ENCODE assay signal across 10 mouse cellular contexts in genomic region chr8:105339886-105340635, GRCm38 (mm10). TPM values are rescaled to one million over a fixed set of nuclear protein-coding genes. Genes with fewer than 3 reads are reported as not detected.
DNase-seq lines count a peak whose midpoint lies in the region; ATAC-seq and TF ChIP-seq lines count a peak whose summit lies in the region.
"Had no signal": no experiment of that assay in that cellular context is flagged by ENCODE, and none has a peak within 500 bp of the region (broad histone marks: within the 10 kb centered on the region; RNA-seq: fewer than 3 reads in every experiment).

No protein-coding gene starts in this region.

- peaks cover 47% of the 10 kb centered on the region for H3K4me1 ChIP-seq in kidney, embryonic 15.5 days
- peaks cover 7 to 19% of the 10 kb centered on the region in 2 experiments for H3K4me1 ChIP-seq in liver, embryonic 14.5 days (replicated peaks; ENCODE audit: control insufficient read depth in 2 of 2, insufficient read depth in 2 of 2, low read length in 1 of 2)
- peaks cover 7% of the 10 kb centered on the region; the same call in 1 of the 2 replicates for H3K4me1 ChIP-seq in forebrain, embryonic 13.5 days

- peaks cover 33% of the 10 kb centered on the region for H3K36me3 ChIP-seq in kidney, embryonic 15.5 days
- no peaks in the 10 kb centered on the region for H3K36me3 ChIP-seq in liver, embryonic 14.5 days (replicated peaks; ENCODE audit: control insufficient read depth, insufficient read depth, low read depth)
- H3K36me3 ChIP-seq in forebrain, embryonic 13.5 days (ENCODE audit: poor library complexity, severe bottlenecking) = peaks cover 16% of the 10 kb centered on the region
- H3K36me3 ChIP-seq: hindbrain, embryonic 15.5 days had no signal

- DNase-seq in kidney, postnatal 10 days = peak; percentile 55
- DNase-seq in liver, embryonic 14.5 days (ENCODE audit: low read depth in 3 of 3, low spot score in 3 of 3) = no peak
- DNase-seq in testis, postnatal 10 days (ENCODE audit: low spot score) = no peak
- no peak for DNase-seq in MN1 (ENCODE audit: low spot score)
- DNase-seq: thymus, postnatal 36 days had no signal

- H3K27me3 ChIP-seq in kidney, embryonic 15.5 days = no peaks in the 10 kb centered on the region
- no peaks in the 10 kb centered on the region for H3K27me3 ChIP-seq in liver, embryonic 14.5 days (ENCODE audit: control insufficient read depth, insufficient read depth, low read length)
- no peaks in the 10 kb centered on the region for H3K27me3 ChIP-seq in forebrain, embryonic 13.5 days
- H3K27me3 ChIP-seq: hindbrain, embryonic 15.5 days had no signal

- no peaks in the 10 kb centered on the region for H3K9me3 ChIP-seq in kidney, embryonic 15.5 days (replicated peaks)
- no peaks in the 10 kb centered on the region for H3K9me3 ChIP-seq in liver, embryonic 14.5 days (ENCODE audit: control insufficient read depth, low read length)
- no peaks in the 10 kb centered on the region for H3K9me3 ChIP-seq in forebrain, embryonic 13.5 days (replicated peaks)
- H3K9me3 ChIP-seq: hindbrain, embryonic 15.5 days had no signal

- 69% methylated on average over 6 of the region's 6 CpGs for WGBS in kidney, embryonic 15.5 days
- 29% methylated on average over 6 of the region's 6 CpGs for WGBS in liver, embryonic 14.5 days (ENCODE audit: insufficient replicate concordance)
- 81% methylated on average over 6 of the region's 6 CpGs for WGBS in forebrain, embryonic 13.5 days

- no peak overlapping the region for H3K27ac ChIP-seq in kidney, embryonic 15.5 days
- no peak overlapping the region for H3K27ac ChIP-seq in liver, embryonic 14.5 days
- no peak overlapping the region for H3K27ac ChIP-seq in forebrain, embryonic 13.5 days
- H3K27ac ChIP-seq: hindbrain, embryonic 15.5 days had no signal

- no peak overlapping the region for H3K9ac ChIP-seq in kidney, embryonic 15.5 days
- no peak overlapping the region; the same call in 1 of the 2 replicates for H3K9ac ChIP-seq in liver, embryonic 14.5 days (replicated peaks)
- no peak overlapping the region for H3K9ac ChIP-seq in forebrain, embryonic 13.5 days
- H3K9ac ChIP-seq: hindbrain, embryonic 15.5 days had no signal

- H3K4me2 ChIP-seq in kidney, embryonic 15.5 days = no peak overlapping the region
- no peak overlapping the region for H3K4me2 ChIP-seq in liver, embryonic 14.5 days (ENCODE audit: low read depth)
- no peak overlapping the region for H3K4me2 ChIP-seq in forebrain, embryonic 13.5 days
- H3K4me2 ChIP-seq: hindbrain, embryonic 15.5 days had no signal

- TF ChIP-seq EP300 in liver, embryonic 14.5 days (IDR thresholded peaks at IDR 0.05; ENCODE audit: low read depth) = no peak

- H3K4me3 ChIP-seq in kidney, embryonic 15.5 days (replicated peaks) = no peak overlapping the region
- no peak overlapping the region for H3K4me3 ChIP-seq in liver, embryonic 14.5 days (ENCODE audit: insufficient read depth in 1 of 2, low read depth in 2 of 2, low read length in 2 of 2)
- H3K4me3 ChIP-seq in forebrain, embryonic 13.5 days = no peak overlapping the region
- H3K4me3 ChIP-seq: hindbrain, embryonic 15.5 days had no signal

- TF ChIP-seq CTCF in liver, embryonic 14.5 days (IDR thresholded peaks at IDR 0.05; ENCODE audit: low read depth) = no peak

- no peak for ATAC-seq in kidney, embryonic 15.5 days (replicated peaks; ENCODE audit: low FRiP score)
- peak; percentile 47 for ATAC-seq in granulocyte monocyte progenitor cell, adult 5-6 weeks (replicated peaks; ENCODE audit: poor library complexity, severe bottlenecking)
- peak; percentile 64 for ATAC-seq in liver, embryonic 14.5 days (ENCODE audit: insufficient read depth)
- peak; percentile 60 for ATAC-seq in megakaryocyte-erythroid progenitor cell, adult 5-6 weeks (replicated peaks; ENCODE audit: low FRiP score, low TSS enrichment, poor library complexity, severe bottlenecking)
- no peak for ATAC-seq in forebrain, embryonic 13.5 days

RNA-seq across cellular contexts. Expression of gene Fhod1, which starts 7.7 kb away (rescaled TPM):
- 3.5 TPM in 2 replicates for polyA plus RNA-seq in kidney, embryonic 15.5 days (2015; fragmentation: Nextera tagmentation; extraction: Ambion mirVana)
- 7.0 and 12.9 TPM in 2 replicates for total RNA-seq in granulocyte monocyte progenitor cell, adult 5-6 weeks (2014; fragmentation: Nextera tagmentation)
- 2.5 and 2.6 TPM in 2 replicates for total RNA-seq in granulocyte monocyte progenitor cell, adult 5-6 weeks (2017)
- polyA plus RNA-seq in liver, embryonic 14.5 days (2012; rRNA removed) = 3.4 and 4.4 TPM in 2 replicates
- polyA plus RNA-seq in liver, embryonic 14.5 days (2014; fragmentation: Nextera tagmentation; extraction: Ambion mirVana) = 0.42 and 0.82 TPM in 2 replicates
- total RNA-seq in megakaryocyte-erythroid progenitor cell, adult 5-6 weeks (2014; fragmentation: Nextera tagmentation) = 7.0 and 9.1 TPM in 2 replicates
- total RNA-seq in megakaryocyte-erythroid progenitor cell, adult 5-6 weeks (2017) = 0.99 and 8.2 TPM in 2 replicates
- polyA plus RNA-seq in forebrain, embryonic 13.5 days (2015; fragmentation: Nextera tagmentation; extraction: Ambion mirVana) = 0.81 and 0.97 TPM in 2 replicates

RNA-seq across cellular contexts. Expression of gene Slc9a5, which starts 8.6 kb away (rescaled TPM):
- 2.5 and 2.9 TPM in 2 replicates for polyA plus RNA-seq in kidney, embryonic 15.5 days (2015; fragmentation: Nextera tagmentation; extraction: Ambion mirVana)
- 0.82 and 3.8 TPM in 2 replicates for total RNA-seq in granulocyte monocyte progenitor cell, adult 5-6 weeks (2014; fragmentation: Nextera tagmentation)
- total RNA-seq in granulocyte monocyte progenitor cell, adult 5-6 weeks (2017) = 0.41 and 0.73 TPM in 2 replicates
- 0.87 and 0.90 TPM in 2 replicates for polyA plus RNA-seq in liver, embryonic 14.5 days (2012; rRNA removed)
- 0.08 and 0.14 TPM in 2 replicates for polyA plus RNA-seq in liver, embryonic 14.5 days (2014; fragmentation: Nextera tagmentation; extraction: Ambion mirVana)
- total RNA-seq in megakaryocyte-erythroid progenitor cell, adult 5-6 weeks (2014; fragmentation: Nextera tagmentation) = 0.22 TPM in 1 of 2 replicates, not detected in the other
- total RNA-seq in megakaryocyte-erythroid progenitor cell, adult 5-6 weeks (2017) = 0.04 TPM in 1 of 2 replicates, not detected in the other
- polyA plus RNA-seq in forebrain, embryonic 13.5 days (2015; fragmentation: Nextera tagmentation; extraction: Ambion mirVana) = 4.6 and 5.0 TPM in 2 replicates

RNA-seq across cellular contexts. Expression of gene Tmem208, which starts 13.9 kb away (rescaled TPM):
- 119 and 125 TPM in 2 replicates for polyA plus RNA-seq in kidney, embryonic 15.5 days (2015; fragmentation: Nextera tagmentation; extraction: Ambion mirVana)
- 82.8 and 106 TPM in 2 replicates for total RNA-seq in granulocyte monocyte progenitor cell, adult 5-6 weeks (2014; fragmentation: Nextera tagmentation)
- total RNA-seq in granulocyte monocyte progenitor cell, adult 5-6 weeks (2017) = 37.1 and 64.8 TPM in 2 replicates
- 59.1 and 66.5 TPM in 2 replicates for polyA plus RNA-seq in liver, embryonic 14.5 days (2012; rRNA removed)
- polyA plus RNA-seq in liver, embryonic 14.5 days (2014; fragmentation: Nextera tagmentation; extraction: Ambion mirVana) = 103 and 107 TPM in 2 replicates
- 86.9 and 175 TPM in 2 replicates for total RNA-seq in megakaryocyte-erythroid progenitor cell, adult 5-6 weeks (2014; fragmentation: Nextera tagmentation)
- 46.9 and 64.6 TPM in 2 replicates for total RNA-seq in megakaryocyte-erythroid progenitor cell, adult 5-6 weeks (2017)
- polyA plus RNA-seq in forebrain, embryonic 13.5 days (2015; fragmentation: Nextera tagmentation; extraction: Ambion mirVana) = 107 and 109 TPM in 2 replicates

RNA-seq across cellular contexts. Expression of gene Lrrc29, which starts 14.0 kb away (rescaled TPM):
- 2.2 and 2.6 TPM in 2 replicates for polyA plus RNA-seq in kidney, embryonic 15.5 days (2015; fragmentation: Nextera tagmentation; extraction: Ambion mirVana)
- total RNA-seq in granulocyte monocyte progenitor cell, adult 5-6 weeks (2014; fragmentation: Nextera tagmentation) = 5.2 and 5.3 TPM in 2 replicates
- 2.0 and 2.3 TPM in 2 replicates for total RNA-seq in granulocyte monocyte progenitor cell, adult 5-6 weeks (2017)
- 10.4 and 12.1 TPM in 2 replicates for polyA plus RNA-seq in liver, embryonic 14.5 days (2012; rRNA removed)
- polyA plus RNA-seq in liver, embryonic 14.5 days (2014; fragmentation: Nextera tagmentation; extraction: Ambion mirVana) = 9.1 and 11.4 TPM in 2 replicates
- 8.3 and 9.8 TPM in 2 replicates for total RNA-seq in megakaryocyte-erythroid progenitor cell, adult 5-6 weeks (2014; fragmentation: Nextera tagmentation)
- total RNA-seq in megakaryocyte-erythroid progenitor cell, adult 5-6 weeks (2017) = 4.8 TPM in 2 replicates
- 0.61 and 0.94 TPM in 2 replicates for polyA plus RNA-seq in forebrain, embryonic 13.5 days (2015; fragmentation: Nextera tagmentation; extraction: Ambion mirVana)

RNA-seq across cellular contexts. Expression of gene Plekhg4, which starts 33.0 kb away (rescaled TPM):
- polyA plus RNA-seq in kidney, embryonic 15.5 days (2015; fragmentation: Nextera tagmentation; extraction: Ambion mirVana) = 0.39 and 0.50 TPM in 2 replicates
- total RNA-seq in granulocyte monocyte progenitor cell, adult 5-6 weeks (2014; fragmentation: Nextera tagmentation) = 0.47 TPM in 1 of 2 replicates, not detected in the other
- 0.09 TPM in 1 of 2 replicates, not detected in the other for total RNA-seq in granulocyte monocyte progenitor cell, adult 5-6 weeks (2017)
- 0.08 TPM in 2 replicates for polyA plus RNA-seq in liver, embryonic 14.5 days (2012; rRNA removed)
- polyA plus RNA-seq in liver, embryonic 14.5 days (2014; fragmentation: Nextera tagmentation; extraction: Ambion mirVana) = 0.06 TPM in 2 replicates
- total RNA-seq in megakaryocyte-erythroid progenitor cell, adult 5-6 weeks (2014; fragmentation: Nextera tagmentation) = not detected in 2 replicates
- not detected in 2 replicates for total RNA-seq in megakaryocyte-erythroid progenitor cell, adult 5-6 weeks (2017)
- 0.85 and 1.1 TPM in 2 replicates for polyA plus RNA-seq in forebrain, embryonic 13.5 days (2015; fragmentation: Nextera tagmentation; extraction: Ambion mirVana)

Comparison
In these comparisons a context has a peak if more than half of its experiments do, and no peak if none do; other contexts are left out.
1. ATAC-seq: peak in granulocyte monocyte progenitor cell, adult 5-6 weeks (single experiment), liver, embryonic 14.5 days (single experiment) and megakaryocyte-erythroid progenitor cell, adult 5-6 weeks (single experiment); none in kidney, embryonic 15.5 days (single experiment) and forebrain, embryonic 13.5 days (single experiment).